Mouse (Mus musculus) C3H10T1/2 (cell line): ENCODE measurements around the gene Lrrc31. TPM values are rescaled to one million over a fixed set of nuclear protein-coding genes. Genes with fewer than 3 reads are reported as not detected.

Source experiments
- polyA plus RNA-seq, 2 experiments: library from polyadenylated mRNA; unstranded; fragments of >200 nt; fragmentation: generic; extraction: Trizol; gene quantifications; one replicate each; pipeline ENCODE4 v1.2.1; 2012; ENCODE audit warnings: missing spikeins in 2 of 2

Lrrc31 gene
- not detected for polyA plus RNA-seq

GRCm38 (mm10) chr3:30699711-30700505 is at the start of gene Lrrc31:
Lrrc31 (minus strand) TSS chr3:30699843.

GRCm38 (mm10) chr3:30746006-30746405 is 46.4 kb upstream of the Lrrc31 start, which contains the start of gene Samd7:
Samd7 (plus strand) TSS chr3:30746293.

DNA sequence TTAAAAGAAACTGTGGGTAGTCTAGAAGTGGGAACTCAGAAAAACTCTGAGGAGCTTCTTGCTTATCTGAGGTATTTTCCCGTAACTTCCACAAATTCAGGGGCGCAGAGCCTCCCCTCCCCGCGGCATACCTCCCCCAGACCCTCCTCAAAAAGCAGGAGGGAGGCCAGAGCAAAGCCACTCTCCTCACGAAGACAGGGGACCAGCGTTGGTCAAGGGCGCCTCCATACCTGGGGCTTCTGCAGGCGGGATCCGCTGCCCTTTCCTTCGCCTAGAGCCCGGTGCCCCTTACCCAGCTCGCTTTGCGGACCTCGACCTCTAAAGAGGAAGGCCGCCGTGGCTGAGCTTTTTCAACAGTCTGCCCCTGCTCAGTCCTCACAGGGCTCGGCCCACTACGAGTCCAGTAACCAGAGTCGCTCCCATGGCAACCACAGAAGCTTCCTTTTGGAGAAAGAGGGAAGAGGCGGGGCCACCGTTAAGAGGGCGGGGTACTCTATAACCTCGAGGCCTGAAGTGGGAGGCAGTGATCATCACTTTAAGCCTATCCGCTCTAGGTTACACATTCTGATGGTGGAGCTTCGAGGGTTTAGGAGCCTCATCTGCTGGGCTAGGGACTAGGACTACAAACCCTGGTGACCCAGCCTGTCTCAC is 52.1 kb downstream of the Lrrc31 start, which contains the start of gene Lrrc34:
Lrrc34 (minus strand) TSS at position 430 of the 651 bp plus-strand sequence.

DNA sequence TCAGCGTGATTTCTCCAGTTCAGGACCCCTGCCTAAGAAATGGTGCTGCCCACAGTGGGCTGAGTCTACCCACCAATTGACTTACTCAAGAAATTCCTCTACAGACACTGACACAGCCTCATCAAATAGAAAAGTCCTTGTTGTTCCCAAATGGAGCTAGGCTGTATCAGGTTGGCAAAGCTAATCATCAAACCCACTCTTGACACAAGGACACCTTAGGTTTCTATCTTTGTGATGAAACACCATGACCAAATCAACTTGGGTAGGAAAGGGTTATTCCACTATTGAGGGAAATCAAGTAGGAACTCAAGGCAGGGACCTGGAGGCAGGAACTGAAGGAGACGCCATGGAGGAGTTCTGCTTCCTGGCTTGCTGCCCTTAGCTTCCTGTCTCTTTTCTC is 55.4 kb downstream of the Lrrc31 start, which contains the start of gene Lrriq4:
Lrriq4 (plus strand) TSS at position 301 of the 400 bp plus-strand sequence.

Other genes starting within 250 kb of the Lrrc31 start
- 10 to 100 TPM in 1 of 2 experiments, 1 to 10 TPM in 1; 1.8 to 20.0 TPM for gene Mecom, start 151.8 kb downstream of the Lrrc31 start, polyA plus RNA-seq
- under 1 TPM; 0.01 to 0.04 TPM for gene Actrt3, start 99.9 kb downstream of the Lrrc31 start, polyA plus RNA-seq
- 1 to 10 TPM in 1 of 2 experiments, under 1 TPM in 1; 0.19 to 2.8 TPM for gene Mynn, start 97.8 kb downstream of the Lrrc31 start, polyA plus RNA-seq
- not detected for gene Lrriq4, start 55.3 kb downstream of the Lrrc31 start, polyA plus RNA-seq
- gene Lrrc34, start 52.0 kb downstream of the Lrrc31 start, polyA plus RNA-seq = not detected
- gene Samd7, start 46.5 kb upstream of the Lrrc31 start, polyA plus RNA-seq = not detected
- 10 to 100 TPM in 1 of 2 experiments, 1 to 10 TPM in 1; 3.1 to 26.1 TPM for gene Sec62, start 93.0 kb upstream of the Lrrc31 start, polyA plus RNA-seq
- under 1 TPM in 1 of 2 experiments, not detected in 1; 0.24 TPM for gene Gpr160, start 156.1 kb upstream of the Lrrc31 start, polyA plus RNA-seq